Mouse (Mus musculus): ENCODE results near the gene Cit.
"Not testable (repeated sequence)": the region's sequence is repeated elsewhere in the genome, so short reads cannot be mapped to it uniquely, and the experiment has no call there.

The Cit gene

GRCm38 (mm10) chr5:115844766-115845634 is at the start of gene Cit:
Cit (plus strand) TSS chr5:115845278.
- peak; percentile 85 to 90 for DNase-seq (ENCODE audit: low spot score in 2 of 2)

GRCm38 (mm10) chr5:115799016-115799894 is 45.8 kb upstream of the Cit start:
- no peak for DNase-seq (ENCODE audit: low spot score in 2 of 2)

- no peak for DNase-seq (ENCODE audit: low spot score in 2 of 2)
These were observed 45.2 kb upstream of the Cit start for GRCm38 (mm10) chr5:115799895-115800232.

GRCm38 (mm10) chr5:115812262-115812661 is 32.8 kb upstream of the Cit start:
- DNase-seq (ENCODE audit: low spot score in 2 of 2), result no peak

GRCm38 (mm10) chr5:115817022-115817421 is 28.1 kb upstream of the Cit start:
- DNase-seq (ENCODE audit: low spot score in 2 of 2), result no peak

- not testable (repeated sequence) for DNase-seq (ENCODE audit: low spot score in 2 of 2)
These were observed 27.4 kb upstream of the Cit start for GRCm38 (mm10) chr5:115817655-115818054.

GRCm38 (mm10) chr5:115819966-115820365 is 25.1 kb upstream of the Cit start:
- no peak for DNase-seq (ENCODE audit: low spot score in 2 of 2)

- no peak for DNase-seq (ENCODE audit: low spot score in 2 of 2)
These were observed 23.9 kb upstream of the Cit start for GRCm38 (mm10) chr5:115821200-115821599.

- no peak for DNase-seq (ENCODE audit: low spot score in 2 of 2)
These were observed 23.2 kb upstream of the Cit start for GRCm38 (mm10) chr5:115821910-115822309.

- DNase-seq (ENCODE audit: low spot score in 2 of 2), result no peak
These were observed 12.3 kb upstream of the Cit start for GRCm38 (mm10) chr5:115832754-115833153.

GRCm38 (mm10) chr5:115833806-115834205 is 11.3 kb upstream of the Cit start:
- not testable (repeated sequence) for DNase-seq (ENCODE audit: low spot score in 2 of 2)

GRCm38 (mm10) chr5:115835291-115835690 is 9.8 kb upstream of the Cit start:
- DNase-seq (ENCODE audit: low spot score in 2 of 2), result no peak

GRCm38 (mm10) chr5:115838059-115838458 is 7.0 kb upstream of the Cit start:
- no peak for DNase-seq (ENCODE audit: low spot score in 2 of 2)

- no peak for DNase-seq (ENCODE audit: low spot score in 2 of 2)
These were observed 4.6 kb upstream of the Cit start for GRCm38 (mm10) chr5:115840453-115840852.

GRCm38 (mm10) chr5:115840946-115841775 is 3.9 kb upstream of the Cit start:
- no peak for DNase-seq (ENCODE audit: low spot score in 2 of 2)

GRCm38 (mm10) chr5:115844368-115844765 is 711 bp upstream of the Cit start:
- DNase-seq (ENCODE audit: low spot score in 2 of 2), result peak; percentile 20 to 33

- DNase-seq (ENCODE audit: low spot score in 2 of 2), result no peak
These were observed 627 bp downstream of the Cit start for GRCm38 (mm10) chr5:115845635-115846174.

- DNase-seq (ENCODE audit: low spot score in 2 of 2), result no peak
These were observed 2.1 kb downstream of the Cit start for GRCm38 (mm10) chr5:115847166-115847565.

GRCm38 (mm10) chr5:115848463-115848862 is 3.4 kb downstream of the Cit start:
- peak; percentile 9 to 45 for DNase-seq (ENCODE audit: low spot score in 2 of 2)

GRCm38 (mm10) chr5:115849263-115849829 is 4.3 kb downstream of the Cit start:
- no peak for DNase-seq (ENCODE audit: low spot score in 2 of 2)

All from frontal cortex, postnatal 36 days (tissue).